Mouse (Mus musculus): Measurements from ENCODE around the gene Tbx15. TPM values are rescaled to one million over a fixed set of nuclear protein-coding genes. Genes with fewer than 3 reads are reported as not detected.
A peak's percentile ranks its signal among the peaks of the same experiment; 100 is the strongest.

Gene Tbx15
- polyA plus RNA-seq, 1 experiment from 2014 or later = 0.24 TPM

DNA sequence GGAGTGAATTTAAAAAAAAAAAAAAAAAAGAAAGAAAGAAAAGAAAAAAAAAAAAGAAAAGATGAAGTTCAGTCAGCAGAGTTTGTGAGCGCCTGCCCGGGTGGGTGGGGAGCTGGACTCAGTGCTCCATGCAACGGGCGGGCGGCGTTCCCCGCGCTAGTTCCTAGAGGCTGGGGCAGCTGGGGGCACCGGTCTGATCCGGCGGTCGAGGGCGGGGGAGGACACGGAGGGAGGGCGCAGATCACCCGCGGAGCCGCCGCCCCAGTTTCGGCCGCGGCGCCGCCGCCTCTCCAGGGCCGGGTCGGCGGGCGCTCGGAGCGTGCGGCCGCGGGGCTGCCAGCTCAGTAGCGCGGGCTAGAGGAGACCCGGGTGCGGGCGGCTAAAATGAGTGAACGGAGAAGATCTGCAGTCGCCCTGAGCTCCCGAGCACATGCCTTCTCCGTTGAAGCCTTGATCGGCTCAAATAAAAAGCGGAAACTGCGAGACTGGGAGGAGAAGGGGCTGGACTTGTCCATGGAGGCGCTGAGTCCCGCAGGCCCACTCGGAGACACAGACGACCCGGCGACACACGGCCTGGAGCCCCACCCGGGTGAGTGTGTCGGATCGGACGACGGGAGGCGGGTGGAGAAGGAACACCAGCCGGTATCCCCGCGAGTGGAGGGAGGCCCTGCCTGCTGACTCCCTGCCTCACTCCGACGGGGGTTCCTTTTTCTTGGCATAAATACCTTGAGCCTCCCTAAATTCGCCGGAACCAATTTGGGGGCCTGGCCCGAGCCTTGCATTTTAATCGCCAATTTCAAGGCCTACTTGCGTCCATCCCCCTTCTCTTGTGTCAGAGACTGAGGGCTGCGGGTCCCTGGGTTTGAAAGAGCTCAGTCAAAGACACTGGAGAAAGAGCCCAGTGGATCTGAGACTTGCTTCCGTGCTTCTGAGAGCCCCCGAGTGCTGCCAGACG is 13.6 kb downstream of the Tbx15 start:
- under 1% methylated on average over 72 of the region's 73 CpGs for WGBS
- Histone ChIP-seq H3K4me3 (ENCODE audit: low read depth, low read length) (peak overlapping the region; percentile 28), H3K4me1 (ENCODE audit: control insufficient read depth, insufficient read depth, low read length) (peaks cover 3% of the 10 kb centered on the region; the same call in 1 of the 2 replicates), H3K27ac (ENCODE audit: low read depth, low read length) (no peak overlapping the region), H3K9me3 (replicated peaks; ENCODE audit: control insufficient read depth, low read length) (no peaks in the 10 kb centered on the region), H3K27me3 (replicated peaks; ENCODE audit: control insufficient read depth, insufficient read depth, low read length) (peaks cover 96% of the 10 kb centered on the region), H3K9ac (ENCODE audit: low read length) (peak overlapping the region; percentile 17; the same call in 1 of the 2 replicates), H3K36me3 (ENCODE audit: control insufficient read depth, insufficient read depth, low read length) (no peaks in the 10 kb centered on the region), H3K4me2 (ENCODE audit: low read length) (peak overlapping the region; percentile 48)
- peak; percentile 35 for ATAC-seq
- DNase-seq (ENCODE audit: low spot score) = no peak

DNA sequence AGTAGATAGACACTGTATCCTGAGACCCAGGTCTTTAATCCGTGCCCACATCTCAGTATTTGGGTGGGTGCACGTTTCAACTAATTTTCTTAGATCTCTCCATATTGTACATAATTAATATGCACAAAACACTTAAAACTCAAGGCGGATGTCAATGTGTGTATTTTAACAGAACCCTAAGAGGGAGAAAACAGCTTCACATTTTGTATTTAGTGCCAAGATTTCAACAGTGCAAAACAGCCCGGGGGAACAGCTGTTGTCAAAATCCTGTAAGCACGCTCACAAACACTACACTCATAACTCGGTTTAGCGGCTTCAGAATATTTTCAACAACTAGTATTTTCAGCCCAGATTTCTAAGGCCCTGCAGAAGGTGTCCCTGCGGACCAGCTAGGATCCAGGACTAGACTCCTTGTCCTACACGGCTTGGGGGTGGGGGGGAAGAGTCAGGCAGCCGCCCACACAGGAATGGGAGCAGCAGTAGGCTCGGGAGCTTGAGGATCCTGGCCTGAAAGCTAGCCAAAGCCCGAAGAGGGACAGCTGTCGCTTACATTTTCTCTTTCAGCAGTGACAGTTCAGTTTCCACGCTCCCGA is 14.5 kb downstream of the Tbx15 start:
- ATAC-seq (no peak), DNase-seq (ENCODE audit: low spot score) (no peak)
- H3K36me3 ChIP-seq (ENCODE audit: control insufficient read depth, insufficient read depth, low read length) = no peaks in the 10 kb centered on the region
- H3K9ac ChIP-seq (ENCODE audit: low read length) = no peak overlapping the region
- WGBS = under 1% methylated on average over 15 of the region's 15 CpGs
- no peak overlapping the region for H3K4me3 ChIP-seq (ENCODE audit: low read depth, low read length)
- H3K4me2 ChIP-seq (ENCODE audit: low read length) = no peak overlapping the region
- no peaks in the 10 kb centered on the region for H3K9me3 ChIP-seq (replicated peaks; ENCODE audit: control insufficient read depth, low read length)
- peaks cover 3% of the 10 kb centered on the region; the same call in 1 of the 2 replicates for H3K4me1 ChIP-seq (ENCODE audit: control insufficient read depth, insufficient read depth, low read length)
- H3K27ac ChIP-seq (ENCODE audit: low read depth, low read length) = no peak overlapping the region
- H3K27me3 ChIP-seq (replicated peaks; ENCODE audit: control insufficient read depth, insufficient read depth, low read length) = peaks cover 96% of the 10 kb centered on the region

DNA sequence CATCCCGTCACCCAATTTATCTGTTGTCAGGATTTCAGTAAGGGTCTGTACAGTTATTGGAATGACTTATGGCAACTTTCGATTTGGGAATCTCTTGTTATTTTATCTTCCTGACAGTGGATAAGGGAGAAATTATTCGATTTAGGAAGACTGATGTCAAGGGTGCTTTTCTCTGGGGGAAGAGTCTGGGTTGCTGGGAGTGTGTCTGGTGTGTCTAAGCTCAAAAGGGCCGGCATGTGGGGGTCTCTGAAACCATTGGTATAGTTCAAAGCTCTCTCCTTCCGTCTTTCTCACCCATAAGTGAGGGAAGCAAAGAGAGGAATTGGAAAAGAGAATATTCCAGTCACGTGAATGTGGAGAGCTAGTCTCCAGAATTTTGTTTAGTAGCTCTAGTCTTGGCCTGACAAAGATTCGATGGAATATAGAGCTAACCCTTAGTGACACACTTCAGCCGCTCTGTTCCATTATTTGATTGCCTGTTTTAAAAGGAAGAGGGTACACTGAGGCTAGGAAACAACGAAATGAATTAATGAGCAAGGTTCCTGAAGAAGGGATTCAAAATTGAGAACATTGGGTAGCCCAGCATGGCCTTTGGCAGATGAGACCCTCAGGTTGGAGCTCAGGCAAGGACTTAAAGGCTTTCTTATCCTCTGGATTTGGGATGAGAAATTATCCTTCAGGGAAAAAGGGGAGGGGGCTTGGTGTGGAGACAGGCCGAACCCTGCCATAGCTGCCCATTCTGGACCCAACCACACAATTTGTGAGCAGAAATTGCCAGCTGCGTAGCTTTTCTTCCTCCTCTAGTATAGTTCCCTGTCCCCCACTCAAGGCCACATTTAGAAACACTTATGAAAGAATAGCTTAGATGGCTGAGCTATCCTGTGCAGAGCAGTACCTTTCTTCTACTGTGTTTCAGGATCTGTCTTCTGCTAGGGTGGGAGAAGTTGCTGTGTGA is 15.5 kb downstream of the Tbx15 start:
- Histone ChIP-seq H3K9me3 (replicated peaks; ENCODE audit: control insufficient read depth, low read length) (no peaks in the 10 kb centered on the region), H3K4me2 (ENCODE audit: low read length) (no peak overlapping the region), H3K36me3 (ENCODE audit: control insufficient read depth, insufficient read depth, low read length) (no peaks in the 10 kb centered on the region), H3K4me3 (ENCODE audit: low read depth, low read length) (no peak overlapping the region), H3K9ac (ENCODE audit: low read length) (no peak overlapping the region), H3K4me1 (ENCODE audit: control insufficient read depth, insufficient read depth, low read length) (peaks cover 3% of the 10 kb centered on the region; the same call in 1 of the 2 replicates), H3K27ac (ENCODE audit: low read depth, low read length) (no peak overlapping the region), H3K27me3 (replicated peaks; ENCODE audit: control insufficient read depth, insufficient read depth, low read length) (peaks cover 93% of the 10 kb centered on the region)
- WGBS = 1% methylated on average over 11 of the region's 11 CpGs
- ATAC-seq (no peak), DNase-seq (ENCODE audit: low spot score) (no peak)

DNA sequence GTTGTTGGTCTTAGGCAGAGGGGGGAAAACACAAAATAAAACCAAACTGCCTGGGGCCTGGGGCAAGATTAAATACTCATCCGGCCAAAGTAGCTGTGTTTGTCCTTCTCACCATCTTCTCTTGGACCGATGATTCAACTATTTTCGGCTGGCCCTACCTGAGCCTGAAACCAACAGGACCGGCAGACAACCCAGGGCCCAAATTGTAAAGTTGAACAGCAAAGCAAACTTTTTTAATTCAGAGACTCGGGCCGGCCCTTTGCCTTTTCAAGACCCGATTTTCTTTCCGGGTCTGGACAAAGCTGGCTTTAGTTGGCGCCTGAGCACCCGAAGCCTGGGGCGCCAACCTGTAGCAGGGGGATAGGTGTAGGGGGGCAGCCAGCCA is 16.2 kb downstream of the Tbx15 start:
- Histone ChIP-seq H3K9me3 (replicated peaks; ENCODE audit: control insufficient read depth, low read length) (no peaks in the 10 kb centered on the region), H3K27me3 (replicated peaks; ENCODE audit: control insufficient read depth, insufficient read depth, low read length) (peaks cover 93% of the 10 kb centered on the region), H3K27ac (ENCODE audit: low read depth, low read length) (no peak overlapping the region), H3K4me1 (ENCODE audit: control insufficient read depth, insufficient read depth, low read length) (peaks cover 3% of the 10 kb centered on the region; the same call in 1 of the 2 replicates), H3K4me2 (ENCODE audit: low read length) (no peak overlapping the region), H3K36me3 (ENCODE audit: control insufficient read depth, insufficient read depth, low read length) (no peaks in the 10 kb centered on the region), H3K9ac (ENCODE audit: low read length) (no peak overlapping the region), H3K4me3 (ENCODE audit: low read depth, low read length) (no peak overlapping the region)
- no peak for DNase-seq (ENCODE audit: low spot score)
- 3% methylated on average over 11 of the region's 11 CpGs for WGBS
- ATAC-seq = no peak

DNA sequence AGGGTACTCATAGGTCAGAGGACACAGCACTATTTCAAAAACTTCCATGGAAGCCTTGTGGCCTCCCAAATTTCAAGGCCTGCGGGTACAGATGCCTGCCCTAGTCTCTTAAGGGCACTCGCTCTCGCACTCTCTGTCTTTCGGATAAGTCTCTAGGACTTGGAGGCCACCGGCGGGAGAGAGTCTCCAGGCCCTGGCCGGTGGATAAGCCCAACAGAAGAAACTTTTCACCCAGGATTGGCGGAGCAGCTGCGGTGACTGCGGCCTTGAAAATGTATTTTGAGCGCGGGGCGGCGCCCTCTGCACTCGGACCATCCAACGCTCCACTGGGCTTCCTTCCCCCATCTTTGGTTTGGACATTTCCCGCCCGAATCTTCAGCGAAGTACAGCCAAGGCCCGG is 16.6 kb downstream of the Tbx15 start:
- Histone ChIP-seq H3K9ac (ENCODE audit: low read length) (no peak overlapping the region), H3K4me3 (ENCODE audit: low read depth, low read length) (no peak overlapping the region), H3K9me3 (replicated peaks; ENCODE audit: control insufficient read depth, low read length) (no peaks in the 10 kb centered on the region), H3K27ac (ENCODE audit: low read depth, low read length) (no peak overlapping the region), H3K36me3 (ENCODE audit: control insufficient read depth, insufficient read depth, low read length) (no peaks in the 10 kb centered on the region), H3K4me1 (ENCODE audit: control insufficient read depth, insufficient read depth, low read length) (peaks cover 3% of the 10 kb centered on the region; the same call in 1 of the 2 replicates), H3K27me3 (replicated peaks; ENCODE audit: control insufficient read depth, insufficient read depth, low read length) (peaks cover 92% of the 10 kb centered on the region), H3K4me2 (ENCODE audit: low read length) (no peak overlapping the region)
- ATAC-seq (no peak), DNase-seq (ENCODE audit: low spot score) (no peak)
- WGBS = under 1% methylated on average over 20 of the region's 20 CpGs

DNA sequence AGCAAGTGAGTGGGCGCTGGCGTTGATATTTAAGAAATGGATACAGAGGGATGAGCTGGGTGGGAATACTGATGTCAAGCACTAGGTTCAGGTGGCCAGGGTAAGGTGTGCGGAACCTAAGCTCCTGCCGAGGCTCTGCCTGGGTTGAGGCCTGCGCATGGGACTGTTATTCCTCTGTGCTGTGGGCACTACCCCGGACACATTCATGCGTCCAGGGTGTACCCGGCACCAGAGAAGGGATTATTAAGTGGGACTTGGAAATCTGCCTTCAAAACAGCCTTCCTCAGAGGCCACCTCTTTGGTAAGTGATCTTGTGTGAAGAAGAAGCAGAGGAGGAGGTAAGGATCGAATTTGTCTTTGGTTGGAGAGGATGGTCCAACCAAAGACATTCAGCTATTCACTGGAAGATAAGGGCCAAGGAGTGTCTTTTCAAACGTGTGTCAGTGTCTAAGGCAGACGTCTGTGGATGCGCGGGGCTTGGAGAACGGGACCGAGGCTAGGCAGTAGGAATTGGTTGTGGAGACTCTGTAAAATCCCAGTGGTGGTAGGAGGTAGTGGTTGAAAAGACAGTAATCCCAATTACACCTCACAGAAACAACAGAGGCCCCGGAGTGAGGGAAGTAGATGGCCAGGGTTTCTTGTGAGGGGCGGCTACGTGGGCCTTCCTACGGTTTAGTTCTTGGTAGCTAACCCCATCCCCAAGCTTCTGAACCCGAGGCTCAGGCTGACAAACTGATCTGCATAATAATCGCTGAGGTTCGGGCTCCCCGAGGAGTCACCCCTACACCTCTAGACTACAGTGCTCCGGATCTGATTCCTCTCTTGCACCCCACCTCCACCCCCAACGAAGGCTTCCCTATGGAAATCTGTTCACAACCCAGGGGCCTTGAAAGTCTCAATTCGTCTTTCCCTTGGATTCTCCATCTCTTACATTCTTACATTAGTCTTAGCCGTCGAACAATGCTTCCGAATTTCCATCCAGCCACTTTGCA is 17.7 kb downstream of the Tbx15 start:
- no peaks in the 10 kb centered on the region for H3K9me3 ChIP-seq (replicated peaks; ENCODE audit: control insufficient read depth, low read length)
- no peak overlapping the region for H3K4me3 ChIP-seq (ENCODE audit: low read depth, low read length)
- H3K27me3 ChIP-seq (replicated peaks; ENCODE audit: control insufficient read depth, insufficient read depth, low read length) = peaks cover 93% of the 10 kb centered on the region
- H3K4me1 ChIP-seq (ENCODE audit: control insufficient read depth, insufficient read depth, low read length) = peaks cover 3% of the 10 kb centered on the region; the same call in 1 of the 2 replicates
- H3K4me2 ChIP-seq (ENCODE audit: low read length) = no peak overlapping the region
- no peak for ATAC-seq
- H3K36me3 ChIP-seq (ENCODE audit: control insufficient read depth, insufficient read depth, low read length) = no peaks in the 10 kb centered on the region
- WGBS = 2% methylated on average over 29 of the region's 29 CpGs
- H3K9ac ChIP-seq (ENCODE audit: low read length) = no peak overlapping the region
- DNase-seq (ENCODE audit: low spot score) = no peak
- H3K27ac ChIP-seq (ENCODE audit: low read depth, low read length) = no peak overlapping the region

DNA sequence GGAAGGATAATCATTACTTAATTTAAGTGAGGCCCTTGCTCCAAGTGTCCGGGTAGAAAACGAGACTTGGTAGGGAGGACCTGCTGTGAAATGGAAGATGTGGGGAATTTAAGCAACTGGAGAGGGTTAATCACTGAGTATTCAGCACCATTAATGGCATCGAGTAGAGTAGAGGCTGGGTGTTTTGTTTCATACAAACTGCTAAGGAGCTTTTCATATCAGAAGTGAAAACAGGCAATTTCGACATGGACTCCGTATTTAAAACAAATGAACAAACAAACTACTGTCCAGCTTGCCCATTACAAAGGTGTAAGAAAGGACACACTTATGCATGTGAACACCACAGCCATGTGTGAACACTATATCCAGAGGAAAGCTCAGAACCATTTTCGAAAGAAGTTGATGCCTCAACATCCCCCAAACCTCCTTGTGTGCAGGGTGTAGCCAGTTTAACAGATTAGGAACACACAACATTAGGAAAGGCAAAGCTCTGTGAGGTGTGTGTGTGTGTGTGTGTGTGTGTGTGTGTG is 19.6 kb downstream of the Tbx15 start:
- Histone ChIP-seq H3K4me3 (ENCODE audit: low read depth, low read length) (no peak overlapping the region), H3K27me3 (replicated peaks; ENCODE audit: control insufficient read depth, insufficient read depth, low read length) (peaks cover 93% of the 10 kb centered on the region), H3K4me2 (ENCODE audit: low read length) (no peak overlapping the region), H3K27ac (ENCODE audit: low read depth, low read length) (no peak overlapping the region), H3K4me1 (ENCODE audit: control insufficient read depth, insufficient read depth, low read length) (no peaks in the 10 kb centered on the region), H3K36me3 (ENCODE audit: control insufficient read depth, insufficient read depth, low read length) (no peaks in the 10 kb centered on the region), H3K9ac (ENCODE audit: low read length) (no peak overlapping the region), H3K9me3 (replicated peaks; ENCODE audit: control insufficient read depth, low read length) (no peaks in the 10 kb centered on the region)
- WGBS = 1% methylated on average over 6 of the region's 6 CpGs
- no peak for DNase-seq (ENCODE audit: low spot score)
- no peak for ATAC-seq

All from forebrain, embryonic 14.5 days (tissue).